Mouse (Mus musculus) bone marrow, adult 2 months (tissue): Measurements from ENCODE around the gene Gm20481. TPM values are rescaled to one million over a fixed set of nuclear protein-coding genes. Genes with fewer than 3 reads are reported as not detected.

Source experiments
- H3K27ac ChIP-seq: fragments of 200-500 bp; 2 replicates; pipeline ENCODE4 v1.5.1; 2012; ENCODE audit warnings: low read depth, mild to moderate bottlenecking, control low read depth, inconsistent platforms, low read length; ENCODE audit not compliant: control insufficient read depth, poor library complexity, insufficient read depth
- H3K4me1 ChIP-seq: fragments of 200-500 bp; 2 replicates; pipeline ENCODE4 v1.6.1; 2011; ENCODE audit warnings: low read length; ENCODE audit not compliant: control insufficient read depth, insufficient read depth
- H3K4me3 ChIP-seq: fragments of 200-500 bp; replicated peaks from 2 replicates; pipeline ENCODE3; 2011; ENCODE audit warnings: mild to moderate bottlenecking, low read depth, low read length, control low read depth; ENCODE audit not compliant: control insufficient read depth
- CTCF ChIP-seq: fragments of 200-500 bp; IDR thresholded peaks from 2 replicates; pipeline ENCODE4 v1.5.1; 2011; ENCODE audit warnings: low read length, control low read depth; ENCODE audit not compliant: control insufficient read depth, insufficient read depth
- POLR2A ChIP-seq: fragments of 200-500 bp; IDR thresholded peaks from 2 replicates; pipeline ENCODE4 v1.6.1; 2011; ENCODE audit warnings: low read depth, mild to moderate bottlenecking, control low read depth, low read length, borderline replicate concordance; ENCODE audit not compliant: control insufficient read depth
- WGBS: fragments of 180-500 bp; shearing (Covaris S2); methylation state at CpG from one replicate; pipeline ENCODE4 v1.1.7; 2018; 5-methylcytosine and 5-hydroxymethylcytosine counted together
- polyA plus RNA-seq: library from polyadenylated mRNA; stranded (reverse); fragments of >200 nt; gene quantifications from 2 replicates; pipeline ENCODE4 v1.2.4, GENCODE M21; 2011; ENCODE audit warnings: low replicate concordance; ENCODE audit not compliant: missing spikeins, insufficient read depth, insufficient read length

The Gm20481 gene
- polyA plus RNA-seq, 1 experiment = not detected

- H3K4me3 ChIP-seq = no peak overlapping the region
- no peaks in the 10 kb centered on the region; the same call in 1 of the 2 replicates for H3K4me1 ChIP-seq
- WGBS = 62% methylated on average over 4 of the region's 4 CpGs
- no peak overlapping the region for H3K27ac ChIP-seq
- TF ChIP-seq CTCF (no peak), POLR2A (no peak)
These were observed 20.2 kb upstream of the Gm20481 start for GRCm38 (mm10) chr17:34949553-34949969.

- Histone ChIP-seq H3K27ac (no peak overlapping the region), H3K4me1 (no peaks in the 10 kb centered on the region; the same call in 1 of the 2 replicates), H3K4me3 (no peak overlapping the region)
- TF ChIP-seq CTCF (no peak), POLR2A (no peak)
- 37% methylated on average over 10 of the region's 10 CpGs for WGBS
These were observed 18.9 kb upstream of the Gm20481 start for GRCm38 (mm10) chr17:34950514-34951455.

GRCm38 (mm10) chr17:34951636-34952377, 17.9 kb upstream of the Gm20481 start:
- under 1% methylated on average over 29 of the region's 29 CpGs for WGBS
- peak overlapping the region; percentile 38 for H3K27ac ChIP-seq
- H3K4me3 ChIP-seq = peak overlapping the region; percentile 87
- no peaks in the 10 kb centered on the region; the same call in 1 of the 2 replicates for H3K4me1 ChIP-seq
- TF ChIP-seq CTCF = no peak
- no peak for TF ChIP-seq POLR2A

- Histone ChIP-seq H3K4me3 (peak overlapping the region; percentile 87), H3K4me1 (no peaks in the 10 kb centered on the region; the same call in 1 of the 2 replicates), H3K27ac (peak overlapping the region; percentile 38)
- TF ChIP-seq CTCF (peak; percentile 31; the same call in 1 of the 2 replicates), POLR2A (peak; percentile 90)
- WGBS = under 1% methylated on average over 23 of the region's 23 CpGs
These were observed 17.2 kb upstream of the Gm20481 start for GRCm38 (mm10) chr17:34952378-34953040.

- no peak overlapping the region for H3K4me3 ChIP-seq
- H3K4me1 ChIP-seq = no peaks in the 10 kb centered on the region; the same call in 1 of the 2 replicates
- no peak for TF ChIP-seq POLR2A
- no peak for TF ChIP-seq CTCF
- no peak overlapping the region for H3K27ac ChIP-seq
- WGBS = 71% methylated on average over 3 of the region's 3 CpGs
These were observed 16.5 kb upstream of the Gm20481 start for GRCm38 (mm10) chr17:34953258-34953657.

- Histone ChIP-seq H3K27ac (no peak overlapping the region), H3K4me1 (no peaks in the 10 kb centered on the region; the same call in 1 of the 2 replicates), H3K4me3 (no peak overlapping the region)
- TF ChIP-seq CTCF = no peak
- TF ChIP-seq POLR2A = no peak
- WGBS = 89% methylated on average over 4 of the region's 4 CpGs
These were observed 15.8 kb upstream of the Gm20481 start for GRCm38 (mm10) chr17:34953904-34954303.

GRCm38 (mm10) chr17:34954831-34955230, 14.9 kb upstream of the Gm20481 start:
- H3K4me1 ChIP-seq = no peaks in the 10 kb centered on the region; the same call in 1 of the 2 replicates
- H3K4me3 ChIP-seq = no peak overlapping the region
- WGBS = 79% methylated on average over 4 of the region's 4 CpGs
- TF ChIP-seq POLR2A (no peak), CTCF (no peak)
- H3K27ac ChIP-seq = no peak overlapping the region

- TF ChIP-seq POLR2A = no peak
- no peak for TF ChIP-seq CTCF
- no peak overlapping the region for H3K27ac ChIP-seq
- WGBS = 75% methylated on average over 3 of the region's 3 CpGs
These were observed 13.8 kb upstream of the Gm20481 start for GRCm38 (mm10) chr17:34955884-34956283.

More at GRCm38 (mm10) chr17:34955884-34956283, 13.8 kb upstream of the Gm20481 start:
- no peak overlapping the region for H3K4me3 ChIP-seq
- H3K4me1 ChIP-seq = no peaks in the 10 kb centered on the region; the same call in 1 of the 2 replicates
